Mouse (Mus musculus): ENCODE results near the gene Bmp4. TPM values are rescaled to one million over a fixed set of nuclear protein-coding genes. Genes with fewer than 3 reads are reported as not detected.

The Bmp4 gene
- not detected for total RNA-seq (2023)

GRCm38 (mm10) chr14:46390249-46390775, at the start of gene Bmp4:
Gene Bmp4 (minus strand): TSS chr14:46390669.

DNA sequence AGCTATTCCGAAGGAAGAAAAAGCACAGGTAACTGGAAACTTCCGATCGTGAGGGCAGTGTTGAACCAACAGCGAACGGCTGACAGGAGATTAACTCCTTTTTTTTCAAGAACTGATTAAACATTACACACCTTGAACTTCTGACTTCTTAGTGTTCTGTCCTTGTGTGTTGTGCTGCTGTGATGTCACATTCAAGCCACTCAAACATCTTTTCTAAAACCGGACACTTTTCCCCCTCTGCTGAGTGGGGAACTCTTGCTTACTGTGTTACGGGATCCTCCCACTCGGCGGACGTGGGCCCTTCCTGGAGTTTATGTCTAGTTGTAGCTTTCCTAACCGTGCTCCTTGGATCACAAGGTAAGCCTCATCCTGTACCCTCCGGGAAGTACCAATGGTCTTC, 11.2 kb downstream of the Bmp4 start, which contains the start of gene Gm15217:
Gm15217 (plus strand) TSS at position 130 of the 400 bp plus-strand sequence.

Other genes with a start within 250 kb of the Bmp4 start
- gene Gm15217, start 11.3 kb downstream of the Bmp4 start, total RNA-seq (2023) = not detected

All from neutrophil, adult 59 days (primary cell).